Mouse (Mus musculus) frontal cortex, postnatal 36 days (tissue): ENCODE measurements around the gene S1pr4.

Source experiments
- DNase-seq, 2 experiments: peaks; one replicate each; pipeline ENCODE4 v3.0.0; 2022; ENCODE audit warnings: low spot score in 2 of 2

The S1pr4 gene

GRCm38 (mm10) chr10:81493601-81494220 is 6.2 kb downstream of the S1pr4 start:
- DNase-seq, result no peak

- DNase-seq, result no peak
Measured at GRCm38 (mm10) chr10:81492606-81493240, 7.2 kb downstream of the S1pr4 start.

- no peak for DNase-seq
Measured at GRCm38 (mm10) chr10:81491018-81491417, 8.9 kb downstream of the S1pr4 start.

- DNase-seq, result no peak
Measured at GRCm38 (mm10) chr10:81489941-81490340, 10.0 kb downstream of the S1pr4 start.

- no peak for DNase-seq
Measured at GRCm38 (mm10) chr10:81488081-81488480, 11.9 kb downstream of the S1pr4 start.

- DNase-seq, result no peak
Measured at GRCm38 (mm10) chr10:81486496-81486895, 13.4 kb downstream of the S1pr4 start.

- no peak for DNase-seq
Measured at GRCm38 (mm10) chr10:81485479-81486018, 14.4 kb downstream of the S1pr4 start.

- no peak for DNase-seq
Measured at GRCm38 (mm10) chr10:81485060-81485449, 14.9 kb downstream of the S1pr4 start.

GRCm38 (mm10) chr10:81484441-81485059 is 15.4 kb downstream of the S1pr4 start:
- no peak for DNase-seq

- DNase-seq, result no peak
Measured at GRCm38 (mm10) chr10:81483983-81484382, 15.9 kb downstream of the S1pr4 start.

- DNase-seq, result peak; percentile 71 to 75
Measured at GRCm38 (mm10) chr10:81482533-81482889, 17.4 kb downstream of the S1pr4 start, which contains the start of gene Celf5. Gene Celf5, minus strand, starts transcription at chr10:81482709.

GRCm38 (mm10) chr10:81481605-81482532 is 18.1 kb downstream of the S1pr4 start:
- no peak for DNase-seq

GRCm38 (mm10) chr10:81474461-81474860 is 25.5 kb downstream of the S1pr4 start:
- no peak for DNase-seq

GRCm38 (mm10) chr10:81473003-81473451 is 26.9 kb downstream of the S1pr4 start:
- peak; percentile 84 to 92 for DNase-seq

GRCm38 (mm10) chr10:81472403-81473002 is 27.4 kb downstream of the S1pr4 start:
- no peak for DNase-seq

GRCm38 (mm10) chr10:81470454-81470853 is 29.5 kb downstream of the S1pr4 start:
- DNase-seq, result no peak

- peak; percentile 80 to 86 for DNase-seq
Measured at GRCm38 (mm10) chr10:81469253-81469652, 30.7 kb downstream of the S1pr4 start.

- no peak for DNase-seq
Measured at GRCm38 (mm10) chr10:81467670-81468235, 32.2 kb downstream of the S1pr4 start.

- no peak for DNase-seq
Measured at GRCm38 (mm10) chr10:81466881-81467280, 33.1 kb downstream of the S1pr4 start.

- no peak for DNase-seq
Measured at GRCm38 (mm10) chr10:81466066-81466465, 33.9 kb downstream of the S1pr4 start.

- DNase-seq, result no peak
Measured at GRCm38 (mm10) chr10:81465265-81465645, 34.7 kb downstream of the S1pr4 start.
